Mouse (Mus musculus) urinary bladder, postnatal 25 days (tissue): Measurements from ENCODE around the gene Xpo5.

ENCODE experiments used
- DNase-seq: peaks from one replicate; pipeline ENCODE4 v3.0.0; 2022; ENCODE audit warnings: low spot score

The Xpo5 gene

GRCm38 (mm10) chr17:46202421-46203071, at the start of gene Xpo5, which contains the start of gene Polh:
Gene Xpo5, plus strand, starts transcription at chr17:46202782.
Gene Polh, minus strand, starts transcription at chr17:46202645.
- DNase-seq: peak; percentile 91

GRCm38 (mm10) chr17:46152847-46153782, 49.5 kb upstream of the Xpo5 start, which contains the start of gene Mad2l1bp:
Gene Mad2l1bp, minus strand, starts transcription at chr17:46153553.
- DNase-seq: peak; percentile 74

GRCm38 (mm10) chr17:46154336-46154735, 48.2 kb upstream of the Xpo5 start:
- DNase-seq: no peak

GRCm38 (mm10) chr17:46156680-46157079, 45.9 kb upstream of the Xpo5 start:
- DNase-seq: no peak

GRCm38 (mm10) chr17:46157131-46157530, 45.5 kb upstream of the Xpo5 start:
- no peak for DNase-seq

- DNase-seq: no peak
These were observed 43.3 kb upstream of the Xpo5 start for GRCm38 (mm10) chr17:46159236-46159635.

GRCm38 (mm10) chr17:46160090-46160662, 42.4 kb upstream of the Xpo5 start:
- DNase-seq: peak; percentile 86

GRCm38 (mm10) chr17:46160686-46161085, 41.9 kb upstream of the Xpo5 start, which contains the start of gene Gtpbp2:
Gene Gtpbp2, plus strand, starts transcription at chr17:46161032.
- peak; percentile 83 for DNase-seq

- peak; percentile 28 for DNase-seq
These were observed 41.4 kb upstream of the Xpo5 start for GRCm38 (mm10) chr17:46161179-46161578.

GRCm38 (mm10) chr17:46161710-46162109, 40.9 kb upstream of the Xpo5 start:
- DNase-seq: no peak

GRCm38 (mm10) chr17:46162551-46162950, 40.0 kb upstream of the Xpo5 start:
- no peak for DNase-seq

GRCm38 (mm10) chr17:46162951-46163421, 39.6 kb upstream of the Xpo5 start:
- no peak for DNase-seq

- no peak for DNase-seq
These were observed 38.3 kb upstream of the Xpo5 start for GRCm38 (mm10) chr17:46164301-46164700.

GRCm38 (mm10) chr17:46164791-46165190, 37.8 kb upstream of the Xpo5 start:
- DNase-seq: no peak

GRCm38 (mm10) chr17:46165460-46165859, 37.1 kb upstream of the Xpo5 start:
- no peak for DNase-seq

GRCm38 (mm10) chr17:46166270-46166669, 36.3 kb upstream of the Xpo5 start:
- no peak for DNase-seq

- no peak for DNase-seq
These were observed 35.6 kb upstream of the Xpo5 start for GRCm38 (mm10) chr17:46167014-46167413.

GRCm38 (mm10) chr17:46168318-46168717, 34.3 kb upstream of the Xpo5 start:
- no peak for DNase-seq

GRCm38 (mm10) chr17:46168768-46169167, 33.8 kb upstream of the Xpo5 start:
- DNase-seq: no peak

- DNase-seq: no peak
These were observed 32.0 kb upstream of the Xpo5 start for GRCm38 (mm10) chr17:46170538-46170937.

- no peak for DNase-seq
These were observed 20.3 kb upstream of the Xpo5 start for GRCm38 (mm10) chr17:46182273-46182672.

GRCm38 (mm10) chr17:46188829-46189228, 13.8 kb upstream of the Xpo5 start:
- no peak for DNase-seq
